Mouse (Mus musculus) adrenal gland, postnatal 14 days (tissue): Measurements from ENCODE around the gene Ywhah. TPM values are rescaled to one million over a fixed set of nuclear protein-coding genes. Genes with fewer than 3 reads are reported as not detected.

Experiments used
- DNase-seq: peaks from one replicate; pipeline ENCODE4 v3.0.0; 2021; ENCODE audit warnings: mixed read lengths
- total RNA-seq: library from RNA; stranded (reverse); gene quantifications from 2 replicates; pipeline ENCODE4 v1.2.3, GENCODE M21; 2021

The Ywhah gene
- total RNA-seq, 1 experiment from 2014 or later, result 162 TPM

- DNase-seq, result no peak
Observed at GRCm38 (mm10) chr5:33052849-33053582, 34.4 kb downstream of the Ywhah start.

DNA sequence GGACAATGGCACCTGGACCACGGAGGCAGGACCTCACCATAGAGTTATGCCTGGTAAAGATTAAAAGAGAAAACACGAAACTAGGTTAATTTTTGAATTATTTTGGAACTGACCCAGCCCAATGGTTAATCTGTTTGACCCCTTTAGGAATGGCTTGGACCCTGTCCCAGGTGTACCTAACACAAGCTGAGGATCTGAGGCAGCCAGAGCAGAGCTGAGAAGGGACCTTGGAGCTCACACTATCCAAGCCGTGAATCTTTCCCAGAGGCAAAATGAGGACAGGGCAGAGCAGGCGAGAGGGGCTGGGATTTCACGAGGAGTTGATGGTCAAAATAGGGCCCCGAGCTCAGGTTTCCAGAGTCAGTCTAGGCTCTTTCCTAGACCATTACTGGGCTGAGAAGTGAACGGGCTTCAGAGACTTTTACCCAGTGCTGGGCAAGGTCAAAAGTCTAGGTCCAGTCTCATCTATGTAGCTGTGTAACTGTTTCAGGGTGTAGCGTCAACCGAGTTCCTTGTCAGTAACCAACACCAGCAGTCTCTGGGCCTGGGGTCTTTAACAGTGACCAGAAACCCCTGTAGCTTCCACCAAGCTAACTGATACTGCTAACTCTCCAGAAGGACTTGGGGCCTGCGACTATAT is 37.6 kb downstream of the Ywhah start:
- no peak for DNase-seq

DNA sequence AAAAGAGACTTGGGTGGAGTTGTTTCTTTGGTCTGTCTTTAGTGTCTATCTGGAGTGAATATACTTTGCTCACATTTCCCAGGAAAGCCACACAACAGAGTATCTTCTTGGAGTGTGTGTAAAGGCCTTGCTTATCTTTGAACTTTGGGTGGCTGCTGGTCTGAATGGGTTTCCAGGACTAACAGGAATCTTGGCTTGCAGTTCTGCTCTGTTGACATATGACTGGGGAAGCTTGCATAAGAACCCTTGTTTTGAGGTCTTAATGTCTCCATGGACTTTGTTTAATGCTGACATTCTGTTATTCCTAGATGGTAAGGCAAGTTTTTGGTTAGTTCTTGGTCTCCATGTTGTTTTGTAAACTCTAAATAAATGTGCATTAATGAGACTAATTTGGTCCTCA is 51.5 kb downstream of the Ywhah start:
- DNase-seq, result no peak

GRCm38 (mm10) chr5:33076490-33077191 is 58.0 kb downstream of the Ywhah start:
- no peak for DNase-seq

Other genes starting within 250 kb of the Ywhah start
- gene Pisd, start 233.2 kb upstream of the Ywhah start, total RNA-seq, result 50.9 and 61.2 TPM in 2 replicates
- gene Gm20671, start 191.7 kb upstream of the Ywhah start, total RNA-seq, result not detected in 2 replicates
- gene Prr14l, start 164.6 kb upstream of the Ywhah start, total RNA-seq, result 38.7 and 39.8 TPM in 2 replicates
- 34.4 and 35.4 TPM in 2 replicates for gene Depdc5, start 155.1 kb upstream of the Ywhah start, total RNA-seq
- 0.11 TPM in 1 of 2 replicates, not detected in the other for gene Slc5a1, start 85.4 kb downstream of the Ywhah start, total RNA-seq
- gene Spon2, start 199.6 kb downstream of the Ywhah start, total RNA-seq, result 1.7 and 2.5 TPM in 2 replicates